Mouse (Mus musculus) forebrain, postnatal 0 days (tissue): ENCODE results near the gene Bik. TPM values are rescaled to one million over a fixed set of nuclear protein-coding genes. Genes with fewer than 3 reads are reported as not detected.

Source experiments
- ATAC-seq: fragments of 200-750 bp; cut with Nextera tagmentation; 2 replicates; pipeline ENCODE4 v1.8.0; 2017; ENCODE audit warnings: mild to moderate bottlenecking, moderate library complexity
- DNase-seq: peaks from one replicate; pipeline ENCODE4 v3.0.0-alpha.2; 2015
- H3K27ac ChIP-seq: fragments of 300-500 bp; sonication (generic); 2 replicates; pipeline ENCODE4 v1.5.1; 2014; ENCODE audit warnings: low read depth, mild to moderate bottlenecking, antibody characterized with exemption, low read length, moderate library complexity, mixed read lengths
- H3K27me3 ChIP-seq: fragments of 300-500 bp; sonication (generic); 2 replicates; pipeline ENCODE4 v1.6.1; 2014; ENCODE audit warnings: mild to moderate bottlenecking, low read length, mixed read lengths; ENCODE audit not compliant: insufficient read depth
- H3K36me3 ChIP-seq: fragments of 300-500 bp; sonication (generic); 2 replicates; pipeline ENCODE4 v1.6.1; 2014; ENCODE audit warnings: mild to moderate bottlenecking, moderate library complexity; ENCODE audit not compliant: insufficient read depth
- H3K4me1 ChIP-seq: fragments of 300-500 bp; sonication (generic); 2 replicates; pipeline ENCODE4 v1.6.1; 2014; ENCODE audit warnings: antibody characterized with exemption; ENCODE audit not compliant: insufficient read depth
- H3K4me2 ChIP-seq: fragments of 300-500 bp; sonication (generic); 2 replicates; pipeline ENCODE4 v1.6.1; 2014; ENCODE audit warnings: low read depth, mild to moderate bottlenecking, moderate library complexity
- H3K4me3 ChIP-seq: fragments of 300-500 bp; sonication (generic); 2 replicates; pipeline ENCODE4 v1.5.1; 2014; ENCODE audit warnings: low read depth, low read length, mixed read lengths
- H3K9ac ChIP-seq: fragments of 300-500 bp; sonication (generic); 2 replicates; pipeline ENCODE4 v1.6.1; 2014; ENCODE audit warnings: mild to moderate bottlenecking
- H3K9me3 ChIP-seq: fragments of 300-500 bp; sonication (generic); 2 replicates; pipeline ENCODE4 v1.6.1; 2016; ENCODE audit warnings: low read length
- CTCF ChIP-seq: sonication (generic); IDR thresholded peaks from 2 replicates; pipeline ENCODE4 v1.5.1; 2016; ENCODE audit warnings: antibody characterized with exemption, control low read depth, low read depth
- WGBS: fragments of 180-500 bp; shearing (Covaris S2); extraction: QIAGEN DNeasy Blood & Tissue Kit; methylation state at CpG from one replicate; pipeline ENCODE4 v1.1.7; 2014; 5-methylcytosine and 5-hydroxymethylcytosine counted together
- polyA plus RNA-seq: library from polyadenylated mRNA; unstranded; fragments of >200 nt; fragmentation: Nextera tagmentation; extraction: Ambion mirVana; gene quantifications from 2 replicates; pipeline ENCODE4 v1.2.1, GENCODE M21; 2015
- total RNA-seq: library from RNA; depleted of rRNA; stranded (reverse); fragments of >200 nt; gene quantifications from 2 replicates; pipeline ENCODE4 v1.2.3, GENCODE M21; 2014; rRNA removed

Gene Bik
- total RNA-seq (not detected in 2 replicates), polyA plus RNA-seq (0.33 and 0.84 TPM in 2 replicates)

GRCm38 (mm10) chr15:83526424-83527091 lies at the start of gene Bik:
Gene Bik (plus strand): TSS chr15:83526862.
- Histone ChIP-seq H3K9ac (0 out of 2 replicates have a peak within 1 kb of the TSS, but pooled peaks have one; percentile 10), H3K36me3 (no peaks in the 10 kb centered on the region), H3K9me3 (no peaks in the 10 kb centered on the region), H3K27ac (no peak within 1 kb of the TSS), H3K4me1 (peaks cover 4% of the 10 kb centered on the region; the same call in 1 of the 2 replicates), H3K27me3 (peaks cover 32% of the 10 kb centered on the region), H3K4me2 (peak within 1 kb of the TSS; percentile 89), H3K4me3 (peak within 1 kb of the TSS; percentile 43)
- DNase-seq (peak; percentile 45), ATAC-seq (peak; percentile 53)
- TF ChIP-seq CTCF = no peak
- WGBS = under 1% methylated on average over 44 of the region's 45 CpGs

- 72% methylated on average over 3 of the region's 3 CpGs for WGBS
- no peaks in the 10 kb centered on the region for H3K36me3 ChIP-seq
- H3K4me3 ChIP-seq = no peak overlapping the region
- ATAC-seq (no peak), DNase-seq (no peak)
- H3K27me3 ChIP-seq = no peaks in the 10 kb centered on the region
- H3K9me3 ChIP-seq = no peaks in the 10 kb centered on the region
- no peak overlapping the region for H3K9ac ChIP-seq
- no peaks in the 10 kb centered on the region for H3K4me1 ChIP-seq
- H3K4me2 ChIP-seq = no peak overlapping the region
- no peak overlapping the region for H3K27ac ChIP-seq
- no peak; the same call in 1 of the 2 replicates for TF ChIP-seq CTCF
These were observed 48.6 kb upstream of the Bik start for GRCm38 (mm10) chr15:83478096-83478495.

DNA sequence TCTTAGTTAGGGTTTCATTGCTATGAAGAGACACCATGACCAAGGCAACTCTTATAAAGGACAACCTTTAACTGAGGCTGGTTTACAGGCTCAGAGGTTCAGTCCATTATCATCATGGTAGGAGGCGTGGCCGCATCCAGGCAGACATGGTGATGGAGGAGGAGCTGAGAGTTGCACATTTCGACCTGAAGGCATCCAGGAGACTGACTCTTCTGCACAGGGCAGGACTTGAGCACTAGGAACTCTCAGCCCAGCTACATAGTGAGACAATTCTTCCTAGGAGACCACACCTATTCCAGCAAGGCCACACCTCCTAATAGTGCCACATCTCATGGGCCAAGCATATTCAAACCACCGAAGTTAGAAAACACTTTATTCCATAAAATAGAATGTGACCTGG lies 46.8 kb upstream of the Bik start:
- ATAC-seq (no peak), DNase-seq (no peak)
- TF ChIP-seq CTCF = no peak
- no peaks in the 10 kb centered on the region for H3K27me3 ChIP-seq
- H3K9me3 ChIP-seq = no peaks in the 10 kb centered on the region
- no peak overlapping the region for H3K4me2 ChIP-seq
- no peak overlapping the region for H3K27ac ChIP-seq
- no peaks in the 10 kb centered on the region for H3K4me1 ChIP-seq
- 0 out of 2 replicates have a peak, but pooled peaks cover 9% of the 10 kb centered on the region for H3K36me3 ChIP-seq
- no peak overlapping the region for H3K4me3 ChIP-seq
- WGBS = 89% methylated on average over 4 of the region's 4 CpGs
- H3K9ac ChIP-seq = no peak overlapping the region

GRCm38 (mm10) chr15:83481236-83481780 lies 45.4 kb upstream of the Bik start:
- Histone ChIP-seq H3K4me2 (no peak overlapping the region), H3K27ac (no peak overlapping the region), H3K4me1 (no peaks in the 10 kb centered on the region), H3K36me3 (peaks cover 21% of the 10 kb centered on the region), H3K9ac (no peak overlapping the region), H3K9me3 (no peaks in the 10 kb centered on the region), H3K4me3 (no peak overlapping the region), H3K27me3 (no peaks in the 10 kb centered on the region)
- DNase-seq (no peak), ATAC-seq (no peak)
- no peak for TF ChIP-seq CTCF
- WGBS = 69% methylated on average over 10 of the region's 10 CpGs

DNA sequence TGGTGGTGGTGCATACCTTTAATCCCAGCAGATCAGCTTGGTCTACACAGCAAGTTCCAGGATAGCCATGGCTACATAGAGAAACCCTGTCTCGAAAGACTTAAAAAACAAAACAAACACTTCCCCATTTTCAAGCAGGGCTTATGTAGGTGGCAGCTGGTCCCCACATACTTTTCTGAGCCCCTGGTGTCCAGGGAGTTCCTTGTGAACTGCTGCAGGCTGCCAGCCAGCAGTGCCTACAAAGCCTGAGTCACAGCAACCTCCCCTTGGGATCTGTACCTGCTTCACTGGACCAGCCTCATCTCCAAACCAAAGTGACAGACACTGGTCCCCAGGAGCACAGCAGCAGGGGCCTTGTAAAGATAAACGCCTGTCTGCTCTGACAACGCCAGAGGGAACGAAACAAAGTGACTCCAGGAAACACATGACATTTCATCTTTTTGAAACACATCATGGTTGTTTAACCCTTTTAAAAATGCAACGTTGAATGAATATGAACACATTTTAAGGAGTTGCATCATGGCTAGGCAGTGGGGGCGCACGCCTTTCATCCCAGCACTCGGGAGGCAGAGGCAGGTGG lies 43.9 kb upstream of the Bik start:
- DNase-seq = no peak
- H3K4me1 ChIP-seq = no peaks in the 10 kb centered on the region
- H3K27me3 ChIP-seq = no peaks in the 10 kb centered on the region
- no peak overlapping the region for H3K4me2 ChIP-seq
- H3K9me3 ChIP-seq = no peaks in the 10 kb centered on the region
- H3K9ac ChIP-seq = no peak overlapping the region
- H3K27ac ChIP-seq = no peak overlapping the region
- peaks cover 34% of the 10 kb centered on the region for H3K36me3 ChIP-seq
- no peak for ATAC-seq
- H3K4me3 ChIP-seq = no peak overlapping the region
- TF ChIP-seq CTCF = no peak
- WGBS = 81% methylated on average over 8 of the region's 8 CpGs

DNA sequence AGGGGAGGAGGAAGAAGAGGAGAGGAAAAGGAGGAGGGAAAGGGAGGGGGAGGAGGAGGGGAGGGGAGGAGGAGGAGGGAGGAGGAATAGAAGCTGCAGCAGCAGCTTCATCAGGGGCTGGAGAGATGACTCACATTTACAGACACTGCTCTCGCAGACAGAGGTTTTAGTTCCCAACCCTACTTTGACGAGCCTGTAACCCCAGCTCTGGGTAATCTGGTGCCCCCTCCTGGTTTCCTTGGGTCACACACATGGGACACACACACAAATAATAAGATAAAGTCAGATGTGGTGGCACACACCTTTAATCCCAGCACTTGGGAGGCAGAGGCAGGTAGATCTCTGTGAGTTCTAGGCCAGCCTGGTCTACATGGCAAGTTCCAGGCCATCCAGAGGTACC lies 43.2 kb upstream of the Bik start:
- TF ChIP-seq CTCF = peak; percentile 46
- no peaks in the 10 kb centered on the region for H3K4me1 ChIP-seq
- no peak for DNase-seq
- no peaks in the 10 kb centered on the region for H3K9me3 ChIP-seq
- ATAC-seq = no peak
- H3K4me2 ChIP-seq = no peak overlapping the region
- no peaks in the 10 kb centered on the region for H3K27me3 ChIP-seq
- peaks cover 41% of the 10 kb centered on the region for H3K36me3 ChIP-seq
- H3K27ac ChIP-seq = no peak overlapping the region
- no peak overlapping the region for H3K4me3 ChIP-seq
- WGBS = 52% methylated on average over 2 of the region's 2 CpGs
- no peak overlapping the region for H3K9ac ChIP-seq

- no peak for DNase-seq
These were observed 42.4 kb upstream of the Bik start for GRCm38 (mm10) chr15:83484311-83484710.

More at GRCm38 (mm10) chr15:83484311-83484710, 42.4 kb upstream of the Bik start:
- WGBS = 89% methylated on average over 10 of the region's 10 CpGs
- no peak overlapping the region for H3K4me2 ChIP-seq
- H3K36me3 ChIP-seq = peaks cover 41% of the 10 kb centered on the region
- no peak overlapping the region for H3K27ac ChIP-seq
- H3K4me3 ChIP-seq = no peak overlapping the region
- TF ChIP-seq CTCF = no peak
- H3K4me1 ChIP-seq = no peaks in the 10 kb centered on the region
- H3K9ac ChIP-seq = no peak overlapping the region
- H3K27me3 ChIP-seq = no peaks in the 10 kb centered on the region
- no peaks in the 10 kb centered on the region for H3K9me3 ChIP-seq
- ATAC-seq = no peak
